Mouse (Mus musculus) kidney, adult 2 months (tissue): ENCODE measurements around the gene Fanca.

Experiments used
- CTCF ChIP-seq: fragments of 200-500 bp; conservative IDR thresholded peaks from 2 replicates; pipeline ENCODE4 v1.5.1; 2011; ENCODE audit warnings: low read depth, mild to moderate bottlenecking, control low read depth, low read length, moderate library complexity, mixed read lengths; ENCODE audit not compliant: insufficient read depth, insufficient read length
- POLR2A ChIP-seq: fragments of 200-500 bp; IDR thresholded peaks from one replicate; pipeline ENCODE4 v1.6.1; 2011; ENCODE audit warnings: low read depth, low read length, control low read depth

GRCm38 (mm10) chr8:123290679-123291078 lies 27.7 kb downstream of the Fanca start:
- no peak for TF ChIP-seq CTCF
- TF ChIP-seq POLR2A: no peak
